Mouse (Mus musculus): ENCODE measurements around the gene Spag4. TPM values are rescaled to one million over a fixed set of nuclear protein-coding genes. Genes with fewer than 3 reads are reported as not detected.
A peak's percentile ranks its signal among the peaks of the same experiment; 100 is the strongest.
"Not testable (repeated sequence)": the region's sequence is repeated elsewhere in the genome, so short reads cannot be mapped to it uniquely, and the experiment has no call there.

Gene Spag4
- total RNA-seq, 2 experiments from 2014 or later: 2.5 to 3.7 TPM

DNA sequence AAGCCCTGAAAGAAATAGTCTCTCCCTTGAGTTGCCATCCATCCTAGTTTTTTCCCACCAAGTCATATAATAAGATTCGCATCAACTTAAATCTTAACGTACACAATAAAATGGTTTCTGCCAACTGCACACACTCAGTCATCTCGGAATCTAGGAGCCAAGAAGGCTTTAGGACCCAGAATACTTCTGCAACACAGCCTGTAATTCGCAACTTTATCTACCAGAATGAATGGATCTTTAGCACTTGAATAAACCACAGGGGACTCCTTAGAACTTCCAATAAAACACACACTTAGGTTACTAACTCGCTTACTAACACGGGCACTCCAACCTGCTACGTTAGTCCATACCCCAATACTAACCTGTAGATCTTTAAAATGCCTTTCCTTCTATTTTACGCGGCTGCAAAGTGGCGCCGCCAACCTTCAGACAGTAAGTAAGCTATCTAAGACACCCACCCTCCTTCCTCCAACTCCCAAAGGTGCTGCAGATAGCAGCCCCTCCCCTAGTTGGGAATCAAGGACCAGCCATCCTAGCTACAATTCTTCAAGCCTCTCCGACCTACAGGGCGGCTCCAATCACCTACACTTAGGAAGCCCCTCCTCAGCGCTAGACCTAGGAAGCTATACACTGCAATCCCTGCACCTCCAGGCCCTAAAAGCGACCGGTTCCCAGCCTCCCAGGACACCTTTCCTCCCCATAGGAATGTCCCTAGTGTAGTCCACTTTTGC, 45.8 kb downstream of the Spag4 start:
- DNase-seq: peak in 1 of 2 experiments; percentile 5

DNA sequence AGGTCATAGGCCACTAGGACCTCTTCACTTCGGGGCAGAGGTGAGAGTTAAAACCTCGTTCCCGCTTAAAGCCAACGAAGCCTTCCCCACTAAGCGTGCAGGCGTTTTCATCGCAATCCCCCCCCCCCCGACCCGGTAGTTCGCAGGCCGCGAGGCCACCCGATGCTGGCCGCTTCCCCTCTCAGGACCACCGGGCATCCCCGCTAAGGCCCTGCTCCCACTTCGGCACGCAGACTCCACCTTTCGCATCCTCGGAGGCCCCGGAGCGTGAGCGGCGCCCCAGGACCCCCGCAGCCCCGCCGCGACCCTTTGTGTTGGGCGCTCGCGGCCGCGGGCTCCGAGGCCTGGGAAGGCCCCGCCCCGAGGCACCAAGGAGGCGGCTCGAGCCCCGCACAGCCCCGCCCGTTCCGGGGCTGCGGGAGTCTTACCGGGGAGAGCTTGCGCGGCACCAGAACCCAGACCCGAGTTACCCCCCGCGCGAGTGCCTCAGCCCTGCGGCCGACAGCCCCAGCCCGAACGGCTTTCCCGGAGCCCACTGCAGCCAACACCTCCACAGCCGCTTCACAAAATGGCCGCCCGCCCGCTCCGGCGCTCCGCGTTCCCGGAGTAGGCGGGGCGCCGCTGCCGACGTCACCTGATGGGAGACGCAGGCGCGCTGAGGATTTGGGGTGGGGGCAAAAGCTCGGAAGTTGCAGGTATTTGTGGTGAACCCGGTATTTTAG, 46.5 kb downstream of the Spag4 start, which contains the start of the genes Cpne1 and Rbm12:
Gene Cpne1, minus strand, starts transcription at position 608 of the 722 bp plus-strand sequence.
Gene Rbm12, minus strand, starts transcription at position 621 of the 722 bp plus-strand sequence.
- peak; percentile 94 to 96 for DNase-seq

DNA sequence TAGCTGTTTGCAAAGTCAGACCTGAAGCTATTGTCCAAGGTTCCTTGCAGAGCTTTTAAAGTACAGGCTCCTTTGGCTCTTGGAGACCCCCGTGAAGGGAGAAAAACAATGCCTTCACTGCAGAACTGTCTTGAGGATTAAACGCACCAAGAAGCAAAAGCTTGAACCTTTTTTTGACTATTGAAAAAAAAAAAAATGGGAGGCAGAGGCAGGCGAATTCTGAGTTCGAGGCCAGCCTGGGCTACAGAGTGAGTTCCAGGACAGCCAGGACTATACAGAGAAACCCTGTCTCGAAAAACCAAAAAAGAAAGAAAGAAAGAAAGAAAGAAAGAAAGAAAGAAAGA, 47.1 kb downstream of the Spag4 start:
- DNase-seq: not testable (repeated sequence)

DNA sequence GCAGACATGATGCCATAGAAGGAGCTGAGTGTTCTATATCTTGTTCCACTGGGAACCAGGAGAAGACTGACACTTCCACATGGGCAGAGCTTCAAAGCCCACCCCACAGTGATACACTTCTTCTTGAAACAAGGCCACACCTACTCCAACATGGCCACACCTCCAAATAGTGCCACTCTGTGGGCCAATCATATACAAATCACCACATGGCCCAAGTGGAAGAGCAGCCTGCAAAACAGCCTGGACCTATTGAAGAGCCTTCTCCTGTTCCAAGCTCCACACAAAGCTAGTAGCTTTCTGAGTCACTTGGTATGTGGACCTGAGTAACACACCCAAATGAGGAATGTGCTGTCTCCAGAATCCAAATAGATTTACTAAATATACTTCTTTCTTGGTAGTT, 54.6 kb downstream of the Spag4 start:
- DNase-seq: no peak

Other genes starting within 250 kb of the Spag4 start
- 100 to 1,000 TPM; 185 to 198 TPM for gene BC029722, start 245.7 kb upstream of the Spag4 start, total RNA-seq (2021)
- gene Eif6, start 238.2 kb upstream of the Spag4 start, total RNA-seq (2021): 100 to 1,000 TPM; 158 to 163 TPM
- gene Fam83c, start 230.3 kb upstream of the Spag4 start, total RNA-seq (2021): not detected
- 100 to 1,000 TPM; 103 to 126 TPM for gene Uqcc1, start 134.9 kb upstream of the Spag4 start, total RNA-seq (2021)
- gene Gm15557, start 124.4 kb upstream of the Spag4 start, total RNA-seq (2021): not detected
- gene Gdf5, start 119.8 kb upstream of the Spag4 start, total RNA-seq (2021): under 1 TPM; 0.56 to 0.89 TPM
- 10 to 100 TPM; 11.5 to 11.9 TPM for gene Cep250, start 108.7 kb upstream of the Spag4 start, total RNA-seq (2021)
- gene 6430550D23Rik, start 57.2 kb upstream of the Spag4 start, total RNA-seq (2021): 1 to 10 TPM; 1.5 to 2.8 TPM
- gene Ergic3, start 57.1 kb upstream of the Spag4 start, total RNA-seq (2021): 100 to 1,000 TPM; 235 to 250 TPM
- gene Fer1l4, start 12.2 kb upstream of the Spag4 start, total RNA-seq (2021): not detected
- gene Cpne1, start 46.8 kb downstream of the Spag4 start, total RNA-seq (2021): 10 to 100 TPM; 47.5 to 55.6 TPM
- gene Rbm12, start 46.8 kb downstream of the Spag4 start, total RNA-seq (2021): 10 to 100 TPM; 21.9 to 29.4 TPM
- gene Gm28036, start 61.9 kb downstream of the Spag4 start, total RNA-seq (2021): 10 to 100 TPM; 17.6 to 30.3 TPM
- gene Romo1, start 78.9 kb downstream of the Spag4 start, total RNA-seq (2021): 100 to 1,000 TPM; 319 to 321 TPM
- 10 to 100 TPM; 82.1 to 90.9 TPM for gene Nfs1, start 79.0 kb downstream of the Spag4 start, total RNA-seq (2021)
- gene Rbm39, start 115.1 kb downstream of the Spag4 start, total RNA-seq (2021): 100 to 1,000 TPM; 334 to 392 TPM
- gene Phf20, start 131.3 kb downstream of the Spag4 start, total RNA-seq (2021): 10 to 100 TPM; 31.8 to 45.5 TPM
- gene Cnbd2, start 247.1 kb downstream of the Spag4 start, total RNA-seq (2021): 1 to 10 TPM; 2.2 to 2.7 TPM
- 100 to 1,000 TPM; 101 to 132 TPM for gene Scand1, start 247.5 kb downstream of the Spag4 start, total RNA-seq (2021)

Measured in adrenal gland, postnatal 36 days (tissue).